ENCODE assay signal across 9 mouse cellular contexts in the genomic region with DNA sequence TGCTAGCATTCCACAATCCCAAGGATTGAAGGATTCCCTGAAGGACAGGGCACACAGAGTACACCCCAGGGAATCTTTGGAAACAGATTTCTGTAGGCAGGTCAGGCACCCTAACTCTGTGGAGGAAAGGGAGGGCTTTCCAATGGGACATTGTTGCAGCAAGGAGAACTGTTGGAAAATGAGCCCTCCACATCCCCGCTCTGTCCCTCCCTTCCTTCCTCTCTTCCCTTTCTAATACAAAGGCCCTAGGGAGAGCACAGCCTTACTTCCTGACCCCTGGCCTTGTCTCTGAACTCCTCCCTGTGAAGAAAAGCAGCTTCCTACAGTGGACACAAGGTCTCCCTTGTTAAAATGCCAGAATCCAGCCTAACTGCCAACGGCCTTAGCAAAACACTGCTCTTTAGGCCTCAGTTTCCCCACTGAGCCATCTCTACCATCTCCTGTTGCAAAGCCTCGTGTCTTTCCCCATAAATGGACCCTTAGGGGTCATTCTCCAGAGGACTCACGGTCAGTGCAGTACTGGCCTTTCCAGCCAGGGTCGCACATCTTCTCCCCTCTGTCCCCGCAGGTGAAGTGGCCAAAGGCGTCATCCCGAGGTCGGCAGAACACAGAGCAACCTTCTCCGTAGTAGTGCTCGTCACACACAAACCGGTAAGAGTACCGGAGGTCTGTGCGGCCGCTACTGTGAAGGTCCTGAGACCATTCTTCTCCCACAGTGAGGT. TPM values are rescaled to one million over a fixed set of nuclear protein-coding genes. Genes with fewer than 3 reads are reported as not detected.
DNase-seq lines count a peak whose midpoint lies in the region; ATAC-seq lines count a peak whose summit lies in the region.
"Had no signal": no experiment of that assay in that cellular context is flagged by ENCODE, and none has a peak within 500 bp of the region (broad histone marks: within the 10 kb centered on the region; RNA-seq: fewer than 3 reads in every experiment).

No protein-coding gene starts in this region.

- no peak overlapping the region for H3K9ac ChIP-seq in kidney, embryonic 15.5 days
- 0 out of 2 replicates have a peak overlapping the region, but pooled peaks have one; percentile 1 for H3K9ac ChIP-seq in heart, embryonic 12.5 days
- H3K9ac ChIP-seq in neural tube, embryonic 13.5 days = peak overlapping the region; percentile 91
- H3K9ac ChIP-seq: liver, embryonic 14.5 days had no signal

- H3K36me3 ChIP-seq in kidney, embryonic 15.5 days = peaks cover 21% of the 10 kb centered on the region
- peaks cover 8% of the 10 kb centered on the region for H3K36me3 ChIP-seq in heart, embryonic 12.5 days
- H3K36me3 ChIP-seq in neural tube, embryonic 13.5 days = peaks cover 31% of the 10 kb centered on the region

- WGBS in kidney, embryonic 15.5 days = 51% methylated on average over 15 of the region's 15 CpGs
- WGBS in heart, embryonic 12.5 days = 54% methylated on average over 15 of the region's 15 CpGs
- 55% methylated on average over 15 of the region's 15 CpGs for WGBS in neural tube, embryonic 13.5 days

- H3K4me2 ChIP-seq in kidney, embryonic 15.5 days = peak overlapping the region; percentile 95
- peak overlapping the region; percentile 99 for H3K4me2 ChIP-seq in heart, embryonic 12.5 days
- peak overlapping the region; percentile 91 for H3K4me2 ChIP-seq in neural tube, embryonic 13.5 days

- H3K27me3 ChIP-seq in kidney, embryonic 15.5 days = peaks cover 49% of the 10 kb centered on the region
- peaks cover 68% of the 10 kb centered on the region for H3K27me3 ChIP-seq in heart, embryonic 12.5 days (replicated peaks)
- H3K27me3 ChIP-seq in neural tube, embryonic 13.5 days = no peaks in the 10 kb centered on the region

- no peak for ATAC-seq in kidney, embryonic 15.5 days (replicated peaks; ENCODE audit: low FRiP score)
- no peak for ATAC-seq in heart, embryonic 12.5 days (ENCODE audit: insufficient number of reproducible peaks, low FRiP score)
- ATAC-seq in neural tube, embryonic 13.5 days (ENCODE audit: low read depth) = no peak

- peaks cover 62% of the 10 kb centered on the region for H3K4me1 ChIP-seq in kidney, embryonic 15.5 days
- H3K4me1 ChIP-seq in heart, embryonic 12.5 days (replicated peaks) = peaks cover 33% of the 10 kb centered on the region
- H3K4me1 ChIP-seq in neural tube, embryonic 13.5 days (replicated peaks) = peaks cover 77% of the 10 kb centered on the region

- peak overlapping the region; percentile 69 for H3K4me3 ChIP-seq in kidney, embryonic 15.5 days (replicated peaks)
- peak overlapping the region; percentile 70 for H3K4me3 ChIP-seq in heart, embryonic 12.5 days
- H3K4me3 ChIP-seq in neural tube, embryonic 13.5 days = peak overlapping the region; percentile 91

- DNase-seq in kidney, adult 18-20 months = no peak
- DNase-seq in kidney, postnatal 36 days = peak; percentile 29 to 57
- DNase-seq in right cerebral cortex, postnatal 4 days = no peak
- no peak for DNase-seq in adrenal gland, postnatal 25 days
- DNase-seq in adrenal gland, postnatal 36 days = no peak

- no peaks in the 10 kb centered on the region for H3K9me3 ChIP-seq in kidney, embryonic 15.5 days (replicated peaks)
- H3K9me3 ChIP-seq in heart, embryonic 12.5 days (replicated peaks) = no peaks in the 10 kb centered on the region
- H3K9me3 ChIP-seq in neural tube, embryonic 13.5 days = no peaks in the 10 kb centered on the region

- H3K27ac ChIP-seq in kidney, embryonic 15.5 days = peak overlapping the region; percentile 60
- H3K27ac ChIP-seq in heart, embryonic 12.5 days (ENCODE audit: poor library complexity, severe bottlenecking) = 0 out of 2 replicates have a peak overlapping the region, but pooled peaks have one; percentile 54
- peak overlapping the region; percentile 42; the same call in 1 of the 2 replicates for H3K27ac ChIP-seq in neural tube, embryonic 13.5 days (replicated peaks)
- H3K27ac ChIP-seq: liver, embryonic 14.5 days had no signal

RNA-seq across cellular contexts. Expression of a gene that starts 3.6 kb away (rescaled TPM):
- polyA plus RNA-seq in kidney, embryonic 15.5 days (2015; fragmentation: Nextera tagmentation; extraction: Ambion mirVana) = 30.9 and 32.0 TPM in 2 replicates
- 10.1 and 11.8 TPM in 2 replicates for polyA plus RNA-seq in heart, embryonic 12.5 days (2016; fragmentation: Nextera tagmentation; extraction: Ambion mirVana)
- polyA plus RNA-seq in neural tube, embryonic 13.5 days (2015; fragmentation: Nextera tagmentation; extraction: Ambion mirVana) = 24.2 and 28.7 TPM in 2 replicates
- total RNA-seq in adrenal gland, postnatal 25 days (2021) = 5.9 and 6.7 TPM in 2 replicates
- 1 to 10 TPM; 3.6 to 5.2 TPM for total RNA-seq in adrenal gland, postnatal 36 days (2021)

RNA-seq across cellular contexts. Expression of a gene that starts 22.9 kb away (rescaled TPM):
- polyA plus RNA-seq in kidney, embryonic 15.5 days (2015; fragmentation: Nextera tagmentation; extraction: Ambion mirVana) = 28.1 and 28.7 TPM in 2 replicates
- 17.2 and 17.3 TPM in 2 replicates for polyA plus RNA-seq in heart, embryonic 12.5 days (2016; fragmentation: Nextera tagmentation; extraction: Ambion mirVana)
- 42.4 and 45.0 TPM in 2 replicates for polyA plus RNA-seq in neural tube, embryonic 13.5 days (2015; fragmentation: Nextera tagmentation; extraction: Ambion mirVana)
- 20.6 and 27.4 TPM in 2 replicates for total RNA-seq in adrenal gland, postnatal 25 days (2021)
- 10 to 100 TPM; 20.7 to 20.8 TPM for total RNA-seq in adrenal gland, postnatal 36 days (2021)

Comparison
In these comparisons a context has a peak if more than half of its experiments do, and no peak if none do; other contexts are left out.
1. DNase-seq: peak in kidney, postnatal 36 days (2 of 2); none in kidney, adult 18-20 months (single experiment), right cerebral cortex, postnatal 4 days (single experiment), adrenal gland, postnatal 25 days (single experiment) and adrenal gland, postnatal 36 days (0 of 2).
2. Peak in every context shown above with its lines, with median percentiles within 50 percentile points of each other: H3K27ac ChIP-seq, H3K4me2 ChIP-seq and H3K4me3 ChIP-seq.